Mouse (Mus musculus) heart, adult 2 months (tissue): ENCODE results near the gene Abhd5. TPM values are rescaled to one million over a fixed set of nuclear protein-coding genes. Genes with fewer than 3 reads are reported as not detected.
"Not testable (repeated sequence)": the region's sequence is repeated elsewhere in the genome, so short reads cannot be mapped to it uniquely, and the experiment has no call there.

Experiments
- DNase-seq, 2 experiments: peaks; one replicate each; pipeline ENCODE4 v3.0.0; 2021
- H3K27ac ChIP-seq: fragments of 200-600 bp; 2 replicates; pipeline ENCODE4 v1.8.1; 2022
- H3K27me3 ChIP-seq: fragments of 200-500 bp; 2 replicates; pipeline ENCODE4 v1.6.1; 2012; ENCODE audit warnings: mild to moderate bottlenecking, low read length, inconsistent platforms, mixed read lengths; ENCODE audit not compliant: control insufficient read depth, insufficient read depth
- H3K36me3 ChIP-seq: fragments of 200-500 bp; 2 replicates; pipeline ENCODE4 v1.6.1; 2012; ENCODE audit warnings: low read length, inconsistent platforms; ENCODE audit not compliant: control insufficient read depth, insufficient read depth
- H3K4me1 ChIP-seq: fragments of 200-500 bp; 2 replicates; pipeline ENCODE4 v1.6.1; 2011; ENCODE audit warnings: low read length; ENCODE audit not compliant: control insufficient read depth, insufficient read depth
- H3K4me3 ChIP-seq: fragments of 200-600 bp; 2 replicates; pipeline ENCODE4 v1.8.1; 2022
- H3K79me2 ChIP-seq: fragments of 200-500 bp; replicated peaks from 2 replicates; pipeline ENCODE4 v1.6.1; 2012; ENCODE audit warnings: mild to moderate bottlenecking, inconsistent platforms, low read length, moderate library complexity, mixed read lengths; ENCODE audit not compliant: control insufficient read depth, insufficient read depth
- H3K9ac ChIP-seq: fragments of 200-500 bp; 2 replicates; pipeline ENCODE4 v1.6.1; 2012; ENCODE audit warnings: low read depth, mild to moderate bottlenecking, control low read depth, inconsistent platforms, low read length, mixed read lengths
- CTCF ChIP-seq: fragments of 200-600 bp; IDR thresholded peaks from 2 replicates; pipeline ENCODE4 v1.8.1; 2022; ENCODE audit warnings: antibody characterized with exemption, mild to moderate bottlenecking, moderate library complexity
- EP300 ChIP-seq: fragments of 200-500 bp; IDR thresholded peaks from 2 replicates; pipeline ENCODE4 v1.6.1; 2011; ENCODE audit warnings: low read depth, low read length, control low read depth; ENCODE audit not compliant: insufficient read depth
- POLR2A ChIP-seq: fragments of 200-500 bp; IDR thresholded peaks from 2 replicates; pipeline ENCODE4 v1.6.1; 2011; ENCODE audit warnings: mild to moderate bottlenecking, low read depth, low read length, control low read depth; ENCODE audit not compliant: insufficient read depth
- WGBS: fragments of 180-500 bp; shearing (Covaris S2); methylation state at CpG from one replicate; pipeline ENCODE4 v1.1.7; 2018; 5-methylcytosine and 5-hydroxymethylcytosine counted together
- intact Hi-C: fragments of 180-260 bp; cut with DNase I; formaldehyde crosslinking; loops from one replicate; pipeline ENCODE4 v1.15.1; 2025
- polyA plus RNA-seq: library from polyadenylated mRNA; depleted of rRNA; stranded (reverse); fragments of >200 nt; gene quantifications from 2 replicates; pipeline ENCODE4 v1.2.3, GENCODE M21; 2012
- total RNA-seq, 2 experiments: library from RNA; stranded (reverse); gene quantifications; 2 replicates each; pipeline ENCODE4 v1.2.3; 2021

Gene Abhd5
- total and polyA plus RNA-seq, 3 experiments: 31.8 to 63.2 (median 53.3) TPM

DNA sequence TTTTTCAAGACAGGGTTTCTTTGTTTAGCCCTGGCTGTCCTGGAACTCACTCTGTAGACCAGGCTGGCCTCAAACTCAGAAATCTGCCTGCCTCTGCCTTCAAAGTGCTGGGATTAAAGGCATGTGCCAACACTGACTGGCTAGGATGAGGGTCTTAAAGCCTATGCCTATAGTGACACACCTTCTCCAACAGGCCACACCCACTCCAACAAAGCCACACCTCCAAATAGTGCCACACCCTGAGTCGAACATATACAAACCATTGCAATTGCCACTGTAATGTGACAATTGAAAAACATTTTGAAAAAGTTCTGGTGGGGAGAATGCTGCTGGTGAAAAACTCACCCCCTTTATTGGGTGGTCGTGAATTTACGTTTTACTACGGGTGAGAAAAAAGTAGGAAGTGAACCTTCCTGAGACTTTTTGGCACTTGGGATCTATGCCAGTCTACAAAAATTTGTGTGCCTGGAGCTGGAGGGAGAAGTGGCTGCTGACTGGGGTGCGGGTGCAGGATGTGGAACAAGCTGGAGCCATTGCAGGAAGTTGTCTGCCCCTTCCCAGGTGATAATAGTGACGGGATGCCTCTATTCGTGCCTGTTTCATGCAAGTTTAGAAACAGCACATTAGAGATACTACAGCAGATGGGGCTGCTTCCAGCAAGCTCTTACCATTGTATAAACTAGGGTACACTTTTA, 39.0 kb upstream of the Abhd5 start:
- TF ChIP-seq CTCF (no peak), POLR2A (no peak)
- intact Hi-C loops: loop anchor here (10.0 kb wide), 1 partner anchor 298 kb away; no protein-coding TSS in a partner anchor
- Histone ChIP-seq H3K79me2 (no peaks in the 10 kb centered on the region), H3K27me3 (no peaks in the 10 kb centered on the region), H3K27ac (no peak overlapping the region), H3K9ac (no peak overlapping the region), H3K36me3 (no peaks in the 10 kb centered on the region), H3K4me1 (no peaks in the 10 kb centered on the region; the same call in 1 of the 2 replicates), H3K4me3 (no peak overlapping the region)
- 63% methylated on average over 7 of the region's 7 CpGs for WGBS
- DNase-seq: no peak

DNA sequence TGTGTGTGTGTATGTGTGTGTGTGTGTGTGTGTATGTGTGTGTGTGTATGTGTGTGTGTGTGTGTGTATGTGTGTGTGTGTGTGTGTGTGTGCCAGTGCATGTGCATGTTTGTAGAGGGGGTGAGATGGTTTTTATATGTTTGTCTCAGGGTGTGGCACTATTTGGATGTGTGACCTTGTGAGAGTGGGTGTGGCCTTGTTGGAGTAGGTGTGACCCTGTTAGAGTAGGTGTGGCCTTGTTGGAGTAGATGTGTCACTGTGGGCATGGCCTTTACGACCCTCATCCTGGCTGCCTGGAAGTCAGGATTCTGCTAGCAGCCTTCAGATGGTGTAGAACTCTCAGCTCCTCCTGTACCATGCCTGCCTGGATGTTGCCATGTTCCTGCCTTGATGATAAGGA, 38.3 kb upstream of the Abhd5 start:
- intact Hi-C loops: loop anchor here (10.0 kb wide), 1 partner anchor 298 kb away; no protein-coding TSS in a partner anchor

DNA sequence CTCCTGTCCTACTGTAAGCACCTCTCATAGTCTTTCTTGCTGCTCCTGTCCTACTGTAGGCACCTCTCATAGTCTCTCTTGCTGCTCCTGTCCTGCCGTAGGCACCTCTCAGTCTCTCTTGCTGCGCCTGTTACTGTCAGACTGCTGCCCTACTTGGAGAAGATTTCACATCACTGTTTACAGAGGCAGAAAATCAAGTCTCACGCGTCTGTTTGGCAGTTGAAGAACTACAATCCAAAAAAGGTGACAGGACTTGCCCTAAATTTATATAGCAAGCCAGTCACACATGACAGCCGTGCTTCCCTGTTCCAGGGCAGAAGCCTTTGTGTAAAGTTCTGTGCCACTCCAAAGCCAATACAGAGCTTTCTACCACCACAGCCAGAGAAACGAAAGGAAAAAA, 37.0 kb upstream of the Abhd5 start:
- WGBS: 80% methylated on average over 6 of the region's 6 CpGs
- intact Hi-C loops: loop anchor here (10.0 kb wide), 1 partner anchor 300 kb away; no protein-coding TSS in a partner anchor

More for the DNA sequence above, 38.3 kb upstream of the Abhd5 start:
- not testable (repeated sequence) for H3K9ac ChIP-seq, H3K36me3 ChIP-seq, H3K4me1 ChIP-seq, H3K79me2 ChIP-seq, H3K27ac ChIP-seq, H3K4me3 ChIP-seq, H3K27me3 ChIP-seq, DNase-seq
- 80% methylated on average over 1 of the region's 1 CpGs for WGBS

DNA sequence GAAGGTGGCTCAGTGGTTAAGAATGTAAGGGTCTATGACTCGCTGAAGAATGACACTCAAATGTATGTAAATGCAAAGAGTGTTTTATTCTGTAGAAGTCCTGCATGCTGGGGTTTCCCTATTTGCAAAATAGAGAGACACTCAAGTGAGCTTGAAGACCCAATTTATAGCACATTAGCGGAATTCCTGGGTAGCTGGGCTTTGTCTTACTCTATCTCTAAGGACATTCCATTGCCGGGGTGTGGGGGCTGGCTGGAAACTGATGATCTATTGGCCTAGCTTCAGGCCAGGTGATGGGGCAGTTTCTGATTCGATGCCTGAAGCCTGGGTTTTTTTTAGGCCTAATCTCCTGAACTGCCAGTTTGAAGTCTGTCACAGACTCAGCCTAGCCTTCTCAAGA, 36.5 kb upstream of the Abhd5 start:
- intact Hi-C loops: loop anchor here (10.0 kb wide), 1 partner anchor 300 kb away; no protein-coding TSS in a partner anchor
- H3K4me3 ChIP-seq: no peak overlapping the region
- no peak overlapping the region for H3K27ac ChIP-seq
- no peaks in the 10 kb centered on the region for H3K79me2 ChIP-seq
- H3K4me1 ChIP-seq: no peaks in the 10 kb centered on the region; the same call in 1 of the 2 replicates
- H3K9ac ChIP-seq: no peak overlapping the region
- TF ChIP-seq CTCF (no peak), EP300 (no peak), POLR2A (no peak)
- WGBS: 55% methylated on average over 4 of the region's 4 CpGs
- H3K36me3 ChIP-seq: no peaks in the 10 kb centered on the region
- H3K27me3 ChIP-seq: no peaks in the 10 kb centered on the region
- no peak for DNase-seq

More for the DNA sequence above, 37.0 kb upstream of the Abhd5 start:
- Histone ChIP-seq H3K27ac (no peak overlapping the region), H3K4me3 (no peak overlapping the region), H3K4me1 (no peaks in the 10 kb centered on the region; the same call in 1 of the 2 replicates), H3K9ac (no peak overlapping the region), H3K79me2 (no peaks in the 10 kb centered on the region), H3K36me3 (no peaks in the 10 kb centered on the region), H3K27me3 (no peaks in the 10 kb centered on the region)
- no peak for DNase-seq
- TF ChIP-seq EP300 (no peak), CTCF (no peak)

DNA sequence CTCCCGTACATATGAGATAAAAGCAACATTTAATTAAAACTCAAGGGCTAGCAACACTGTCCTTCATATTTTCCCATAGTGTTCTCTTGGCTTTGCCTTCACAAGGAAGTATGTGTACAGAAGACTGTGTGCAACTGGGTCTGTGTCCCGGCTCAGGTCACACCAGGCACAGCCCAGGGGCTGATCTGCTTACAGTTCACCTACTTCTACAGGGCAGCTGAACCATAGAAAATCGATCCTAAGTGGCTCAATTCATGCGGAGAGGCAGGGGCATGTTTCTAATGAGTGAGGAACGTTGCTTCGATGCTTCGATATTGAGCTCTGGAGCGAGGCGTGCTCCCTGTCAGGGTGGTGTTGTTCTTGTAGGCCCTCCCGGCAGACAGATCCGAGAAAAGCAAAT, 35.9 kb upstream of the Abhd5 start:
- intact Hi-C loops: loop anchor here (10.0 kb wide), 1 partner anchor 301 kb away; no protein-coding TSS in a partner anchor
- 88% methylated on average over 11 of the region's 11 CpGs for WGBS
- Histone ChIP-seq H3K27me3 (no peaks in the 10 kb centered on the region), H3K79me2 (no peaks in the 10 kb centered on the region), H3K27ac (no peak overlapping the region), H3K4me3 (no peak overlapping the region), H3K9ac (no peak overlapping the region), H3K36me3 (no peaks in the 10 kb centered on the region), H3K4me1 (no peaks in the 10 kb centered on the region; the same call in 1 of the 2 replicates)
- no peak for DNase-seq
- TF ChIP-seq EP300: no peak
- no peak for TF ChIP-seq CTCF
- no peak for TF ChIP-seq POLR2A

DNA sequence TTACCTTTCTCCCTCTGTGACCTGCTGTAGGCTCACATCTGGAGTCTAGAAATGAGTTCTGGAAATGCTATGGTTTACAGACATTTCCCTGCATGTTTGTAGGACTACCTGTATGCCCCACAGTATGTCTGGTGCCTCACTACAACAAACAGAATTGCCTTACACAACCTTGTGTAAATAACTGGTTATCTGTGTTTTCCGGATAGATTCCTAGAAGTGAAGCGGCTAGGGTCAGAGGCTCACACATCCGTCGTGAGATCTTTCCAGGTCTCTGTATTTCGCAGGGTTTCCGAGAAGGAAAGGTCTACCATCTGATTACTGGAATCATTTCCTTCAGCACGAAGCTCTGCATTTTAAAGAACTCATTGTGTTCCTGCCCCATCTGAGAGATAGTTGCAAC, 34.8 kb upstream of the Abhd5 start:
- Histone ChIP-seq H3K4me3 (no peak overlapping the region), H3K4me1 (no peaks in the 10 kb centered on the region), H3K9ac (no peak overlapping the region), H3K36me3 (no peaks in the 10 kb centered on the region), H3K27ac (no peak overlapping the region), H3K79me2 (no peaks in the 10 kb centered on the region), H3K27me3 (no peaks in the 10 kb centered on the region)
- intact Hi-C loops: loop anchor here (10.0 kb wide), 1 partner anchor 302 kb away; no protein-coding TSS in a partner anchor
- 49% methylated on average over 7 of the region's 7 CpGs for WGBS
- TF ChIP-seq EP300 (no peak), CTCF (no peak), POLR2A (no peak)
- no peak for DNase-seq
